Mouse (Mus musculus): Measurements from ENCODE around the gene Hist1h2bq.
"Not testable (repeated sequence)": the region's sequence is repeated elsewhere in the genome, so short reads cannot be mapped to it uniquely, and the experiment has no call there.

DNA sequence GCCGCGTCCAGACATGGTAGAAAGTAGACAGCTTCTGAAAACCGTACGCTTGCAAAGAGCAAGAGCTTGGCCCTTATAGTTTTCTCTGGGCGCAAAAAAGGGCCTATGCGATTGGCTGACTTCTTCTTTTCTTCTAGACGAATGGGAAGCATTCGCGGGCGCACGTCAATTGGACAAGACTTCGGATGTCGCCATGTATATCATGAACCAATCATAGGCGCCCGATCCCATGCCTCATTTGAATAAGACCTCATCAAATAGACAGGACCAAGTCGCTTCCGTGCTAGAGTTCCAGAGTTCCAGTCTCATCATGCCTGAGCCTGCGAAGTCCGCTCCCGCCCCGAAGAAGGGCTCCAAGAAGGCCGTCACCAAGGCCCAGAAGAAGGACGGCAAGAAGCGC is 23.5 kb upstream of the Hist1h2bq start, which contains the start of the genes Hist1h2ap and Hist1h2br:
- TF ChIP-seq TCF12 (IDR thresholded peaks at IDR 0.05; ENCODE audit: low read depth, low read length); CTCF (conservative IDR thresholded peaks at IDR 0.05 in 1 of 2, IDR thresholded peaks at IDR 0.05 in 1 of 2; ENCODE audit: low read depth in 2 of 2, low read length in 2 of 2); BHLHE40 (IDR thresholded peaks at IDR 0.05; ENCODE audit: low read depth, low read length); POLR2A (IDR thresholded peaks at IDR 0.05; ENCODE audit: low read depth, low read length); HCFC1 (IDR thresholded peaks at IDR 0.05; ENCODE audit: low read depth, low read length); RAD21 (IDR thresholded peaks at IDR 0.05; ENCODE audit: low read depth, low read length); EP300 (IDR thresholded peaks at IDR 0.05; ENCODE audit: low read length): not testable (repeated sequence)
